Mouse (Mus musculus) liver, postnatal 0 days (tissue): ENCODE data around the gene Bag2. TPM values are rescaled to one million over a fixed set of nuclear protein-coding genes. Genes with fewer than 3 reads are reported as not detected.
A peak's percentile ranks its signal among the peaks of the same experiment; 100 is the strongest.

Experiments used
- ATAC-seq: fragments of 200-750 bp; cut with Nextera tagmentation; 2 replicates; pipeline ENCODE4 v1.8.0; 2017; ENCODE audit warnings: mild to moderate bottlenecking, moderate library complexity
- DNase-seq: peaks from one replicate; pipeline ENCODE4 v3.0.0-alpha.2; 2016
- H3K27ac ChIP-seq: fragments of 300-500 bp; sonication (generic); 2 replicates; pipeline ENCODE4 v1.5.1; 2014; ENCODE audit warnings: antibody characterized with exemption, moderate library complexity, mild to moderate bottlenecking, low read depth
- H3K27me3 ChIP-seq: fragments of 300-500 bp; sonication (generic); 2 replicates; pipeline ENCODE4 v1.6.1; 2014; ENCODE audit warnings: low read length, control low read depth, mixed read lengths; ENCODE audit not compliant: insufficient read depth
- H3K36me3 ChIP-seq: fragments of 300-500 bp; sonication (generic); replicated peaks from 2 replicates; pipeline ENCODE4 v1.6.1; 2014; ENCODE audit warnings: mild to moderate bottlenecking, control low read depth, low read length, moderate library complexity, mixed read lengths; ENCODE audit not compliant: insufficient read depth
- H3K4me1 ChIP-seq: fragments of 300-500 bp; sonication (generic); 2 replicates; pipeline ENCODE4 v1.6.1; 2014; ENCODE audit warnings: antibody characterized with exemption, mild to moderate bottlenecking, control low read depth; ENCODE audit not compliant: insufficient read depth
- H3K4me2 ChIP-seq: fragments of 300-500 bp; sonication (generic); 2 replicates; pipeline ENCODE4 v1.6.1; 2014; ENCODE audit warnings: low read depth, mild to moderate bottlenecking, low read length, moderate library complexity, mixed read lengths
- H3K4me3 ChIP-seq: fragments of 300-500 bp; sonication (generic); 2 replicates; pipeline ENCODE4 v1.5.1; 2014; ENCODE audit warnings: low read depth, low read length
- H3K9ac ChIP-seq: fragments of 300-500 bp; sonication (generic); replicated peaks from 2 replicates; pipeline ENCODE4 v1.6.1; 2014; ENCODE audit warnings: mild to moderate bottlenecking, moderate library complexity
- H3K9me3 ChIP-seq: fragments of 300-500 bp; sonication (generic); 2 replicates; pipeline ENCODE4 v1.6.1; 2016; ENCODE audit warnings: mild to moderate bottlenecking, control low read depth, low read length, mixed read lengths
- CTCF ChIP-seq: sonication (generic); IDR thresholded peaks from 2 replicates; pipeline ENCODE4 v1.5.1; 2016; ENCODE audit warnings: antibody characterized with exemption, low read depth
- EP300 ChIP-seq: IDR thresholded peaks from 2 replicates; pipeline ENCODE4 v1.6.1; 2016; ENCODE audit warnings: antibody characterized with exemption, low read depth, mild to moderate bottlenecking
- WGBS: fragments of 180-500 bp; shearing (Covaris S2); extraction: QIAGEN DNeasy Blood & Tissue Kit; methylation state at CpG from one replicate; pipeline ENCODE4 v1.1.7; 2014; ENCODE audit not compliant: insufficient replicate concordance; 5-methylcytosine and 5-hydroxymethylcytosine counted together
- polyA plus RNA-seq: library from polyadenylated mRNA; unstranded; fragments of >200 nt; fragmentation: Nextera tagmentation; extraction: Ambion mirVana; gene quantifications from 2 replicates; pipeline ENCODE4 v1.2.1, GENCODE M21; 2015

Gene Bag2
- polyA plus RNA-seq = 12.8 and 16.0 TPM in 2 replicates

- H3K27me3 ChIP-seq = no peaks in the 10 kb centered on the region
- peak within 1 kb of the TSS; percentile 100 for H3K4me2 ChIP-seq
- TF ChIP-seq CTCF (peak; percentile 18; the same call in 1 of the 2 replicates), EP300 (no peak)
- DNase-seq (peak; percentile 81), ATAC-seq (peak; percentile 73)
- H3K27ac ChIP-seq = peak within 1 kb of the TSS; percentile 75
- H3K4me1 ChIP-seq = peaks cover 32% of the 10 kb centered on the region
- H3K9ac ChIP-seq = peak within 1 kb of the TSS; percentile 83
- no peaks in the 10 kb centered on the region for H3K9me3 ChIP-seq
- H3K36me3 ChIP-seq = 0 out of 2 replicates have a peak, but pooled peaks cover 2% of the 10 kb centered on the region
- peak within 1 kb of the TSS; percentile 79 for H3K4me3 ChIP-seq
- 1% methylated on average over 41 of the region's 61 CpGs for WGBS
These were observed at the start of gene Bag2 for GRCm38 (mm10) chr1:33757491-33758041. Gene Bag2 (minus strand): TSS chr1:33757795.

GRCm38 (mm10) chr1:33803323-33803722, 45.7 kb upstream of the Bag2 start:
- Histone ChIP-seq H3K4me3 (no peak overlapping the region), H3K9me3 (no peaks in the 10 kb centered on the region), H3K27ac (no peak overlapping the region), H3K4me1 (no peaks in the 10 kb centered on the region), H3K9ac (no peak overlapping the region), H3K27me3 (no peaks in the 10 kb centered on the region), H3K36me3 (peaks cover 42% of the 10 kb centered on the region), H3K4me2 (no peak overlapping the region)
- DNase-seq = no peak
- TF ChIP-seq EP300 (no peak), CTCF (no peak)
- ATAC-seq = no peak
- WGBS = 93% methylated on average over 2 of the region's 2 CpGs

- Histone ChIP-seq H3K4me1 (no peaks in the 10 kb centered on the region), H3K4me3 (no peak overlapping the region), H3K4me2 (no peak overlapping the region), H3K27me3 (no peaks in the 10 kb centered on the region), H3K27ac (no peak overlapping the region), H3K9me3 (no peaks in the 10 kb centered on the region), H3K36me3 (peaks cover 28% of the 10 kb centered on the region), H3K9ac (no peak overlapping the region)
- WGBS = 74% methylated on average over 3 of the region's 3 CpGs
- TF ChIP-seq EP300 (no peak), CTCF (no peak)
- DNase-seq (no peak), ATAC-seq (no peak)
These were observed 42.0 kb upstream of the Bag2 start for GRCm38 (mm10) chr1:33799620-33800019.

- WGBS = 36% methylated on average over 3 of the region's 3 CpGs
- no peak for TF ChIP-seq EP300
- no peak for TF ChIP-seq CTCF
- no peak overlapping the region for H3K4me3 ChIP-seq
- ATAC-seq (no peak), DNase-seq (no peak)
- H3K27ac ChIP-seq = no peak overlapping the region
- H3K9me3 ChIP-seq = no peaks in the 10 kb centered on the region
- no peak overlapping the region for H3K4me2 ChIP-seq
- H3K27me3 ChIP-seq = no peaks in the 10 kb centered on the region
- peaks cover 6% of the 10 kb centered on the region; the same call in 1 of the 2 replicates for H3K36me3 ChIP-seq
- no peaks in the 10 kb centered on the region for H3K4me1 ChIP-seq
- H3K9ac ChIP-seq = no peak overlapping the region
These were observed 30.9 kb upstream of the Bag2 start for GRCm38 (mm10) chr1:33788493-33788892.

GRCm38 (mm10) chr1:33788072-33788471, 30.5 kb upstream of the Bag2 start:
- Histone ChIP-seq H3K9ac (no peak overlapping the region), H3K4me1 (no peaks in the 10 kb centered on the region), H3K4me3 (no peak overlapping the region), H3K27ac (no peak overlapping the region), H3K4me2 (no peak overlapping the region), H3K9me3 (no peaks in the 10 kb centered on the region), H3K27me3 (no peaks in the 10 kb centered on the region), H3K36me3 (peaks cover 9% of the 10 kb centered on the region; the same call in 1 of the 2 replicates)
- DNase-seq (no peak), ATAC-seq (no peak)
- WGBS = 47% methylated on average over 5 of the region's 5 CpGs
- TF ChIP-seq EP300 = no peak
- TF ChIP-seq CTCF = no peak

GRCm38 (mm10) chr1:33784561-33784960, 27.0 kb upstream of the Bag2 start:
- no peak for ATAC-seq
- no peak overlapping the region for H3K4me3 ChIP-seq
- no peak for DNase-seq
- TF ChIP-seq EP300 (no peak), CTCF (no peak)
- no peak overlapping the region for H3K9ac ChIP-seq
- 95% methylated on average over 5 of the region's 5 CpGs for WGBS
- no peaks in the 10 kb centered on the region for H3K4me1 ChIP-seq
- H3K9me3 ChIP-seq = no peaks in the 10 kb centered on the region
- H3K27ac ChIP-seq = no peak overlapping the region
- H3K4me2 ChIP-seq = no peak overlapping the region
- H3K36me3 ChIP-seq = peaks cover 13% of the 10 kb centered on the region; the same call in 1 of the 2 replicates
- no peaks in the 10 kb centered on the region for H3K27me3 ChIP-seq

GRCm38 (mm10) chr1:33776175-33776611, 18.6 kb upstream of the Bag2 start:
- no peak overlapping the region for H3K4me3 ChIP-seq
- TF ChIP-seq EP300 (no peak), CTCF (no peak)
- H3K4me2 ChIP-seq = no peak overlapping the region
- 87% methylated on average over 14 of the region's 14 CpGs for WGBS
- no peaks in the 10 kb centered on the region for H3K27me3 ChIP-seq
- H3K9ac ChIP-seq = no peak overlapping the region
- DNase-seq (no peak), ATAC-seq (no peak)
- H3K36me3 ChIP-seq = peaks cover 30% of the 10 kb centered on the region
- H3K27ac ChIP-seq = no peak overlapping the region
- peaks cover 3% of the 10 kb centered on the region for H3K4me1 ChIP-seq
- no peaks in the 10 kb centered on the region for H3K9me3 ChIP-seq
